Mouse (Mus musculus) heart, adult 2 months (tissue): ENCODE measurements around the gene Prrg1. TPM values are rescaled to one million over a fixed set of nuclear protein-coding genes. Genes with fewer than 3 reads are reported as not detected.

Experiments used
- DNase-seq, 2 experiments: peaks; one replicate each; pipeline ENCODE4 v3.0.0; 2021
- H3K27ac ChIP-seq: fragments of 200-600 bp; 2 replicates; pipeline ENCODE4 v1.8.1; 2022
- H3K27me3 ChIP-seq: fragments of 200-500 bp; 2 replicates; pipeline ENCODE4 v1.6.1; 2012; ENCODE audit warnings: mild to moderate bottlenecking, low read length, inconsistent platforms, mixed read lengths; ENCODE audit not compliant: control insufficient read depth, insufficient read depth
- H3K36me3 ChIP-seq: fragments of 200-500 bp; 2 replicates; pipeline ENCODE4 v1.6.1; 2012; ENCODE audit warnings: low read length, inconsistent platforms; ENCODE audit not compliant: control insufficient read depth, insufficient read depth
- H3K4me1 ChIP-seq: fragments of 200-500 bp; 2 replicates; pipeline ENCODE4 v1.6.1; 2011; ENCODE audit warnings: low read length; ENCODE audit not compliant: control insufficient read depth, insufficient read depth
- H3K4me3 ChIP-seq: fragments of 200-600 bp; 2 replicates; pipeline ENCODE4 v1.8.1; 2022
- H3K79me2 ChIP-seq: fragments of 200-500 bp; replicated peaks from 2 replicates; pipeline ENCODE4 v1.6.1; 2012; ENCODE audit warnings: mild to moderate bottlenecking, inconsistent platforms, low read length, moderate library complexity, mixed read lengths; ENCODE audit not compliant: control insufficient read depth, insufficient read depth
- H3K9ac ChIP-seq: fragments of 200-500 bp; 2 replicates; pipeline ENCODE4 v1.6.1; 2012; ENCODE audit warnings: low read depth, mild to moderate bottlenecking, control low read depth, inconsistent platforms, low read length, mixed read lengths
- CTCF ChIP-seq: fragments of 200-600 bp; IDR thresholded peaks from 2 replicates; pipeline ENCODE4 v1.8.1; 2022; ENCODE audit warnings: antibody characterized with exemption, mild to moderate bottlenecking, moderate library complexity
- EP300 ChIP-seq: fragments of 200-500 bp; IDR thresholded peaks from 2 replicates; pipeline ENCODE4 v1.6.1; 2011; ENCODE audit warnings: low read depth, low read length, control low read depth; ENCODE audit not compliant: insufficient read depth
- POLR2A ChIP-seq: fragments of 200-500 bp; IDR thresholded peaks from 2 replicates; pipeline ENCODE4 v1.6.1; 2011; ENCODE audit warnings: mild to moderate bottlenecking, low read depth, low read length, control low read depth; ENCODE audit not compliant: insufficient read depth
- WGBS: fragments of 180-500 bp; shearing (Covaris S2); methylation state at CpG from one replicate; pipeline ENCODE4 v1.1.7; 2018; 5-methylcytosine and 5-hydroxymethylcytosine counted together
- intact Hi-C: fragments of 180-260 bp; cut with DNase I; formaldehyde crosslinking; loops from one replicate; pipeline ENCODE4 v1.15.1; 2025
- long read RNA-seq: library from polyadenylated mRNA; stranded (forward); transcript quantifications from one replicate; pipeline ENCODE4 v2.0.0, GENCODE M21; 2021
- polyA plus RNA-seq: library from polyadenylated mRNA; depleted of rRNA; stranded (reverse); fragments of >200 nt; gene quantifications from 2 replicates; pipeline ENCODE4 v1.2.3, GENCODE M21; 2012; rRNA removed
- total RNA-seq, 2 experiments: library from RNA; stranded (reverse); gene quantifications; 2 replicates each; pipeline ENCODE4 v1.2.3; 2021

Gene Prrg1
- 1 to 10 TPM; 8.4 to 9.4 TPM for total RNA-seq
- 3.8 and 7.8 TPM in 2 replicates for polyA plus RNA-seq
- long read RNA-seq, partial matches to known transcripts = 0 of 4 reads
- long read RNA-seq, other reads (novel, unspliced or antisense) = 4 of 4 reads

- WGBS = 13% methylated on average over 36 of the region's 36 CpGs
- Histone ChIP-seq H3K27me3 (no peaks in the 10 kb centered on the region), H3K4me3 (peak within 1 kb of the TSS; percentile 59), H3K36me3 (no peaks in the 10 kb centered on the region), H3K9ac (peak within 1 kb of the TSS; percentile 76), H3K79me2 (no peaks in the 10 kb centered on the region), H3K27ac (peak within 1 kb of the TSS; percentile 81), H3K4me1 (no peaks in the 10 kb centered on the region; the same call in 1 of the 2 replicates)
- DNase-seq = peak; percentile 74 to 83
- peak; percentile 67 for TF ChIP-seq POLR2A
- TF ChIP-seq EP300 = 0 out of 2 replicates have a peak, but pooled peaks have one; percentile 32
- TF ChIP-seq CTCF = no peak
- intact Hi-C loops = loop anchor here (5.0 kb wide), 1 partner anchor 36 kb away; no protein-coding TSS in a partner anchor
Observed at GRCm38 (mm10) chrX:78583202-78584004, at the start of gene Prrg1. Gene Prrg1 (minus strand): TSS chrX:78583896.

- H3K27ac ChIP-seq = no peak overlapping the region
- WGBS = 60% methylated on average over 2 of the region's 2 CpGs
- H3K4me3 ChIP-seq = no peak overlapping the region
- no peak overlapping the region for H3K9ac ChIP-seq
- no peak for TF ChIP-seq EP300
- peak; percentile 38 for TF ChIP-seq CTCF
- H3K4me1 ChIP-seq = no peaks in the 10 kb centered on the region
- H3K79me2 ChIP-seq = no peaks in the 10 kb centered on the region
- H3K36me3 ChIP-seq = no peaks in the 10 kb centered on the region
- no peaks in the 10 kb centered on the region for H3K27me3 ChIP-seq
- intact Hi-C loops = no loop called here
- DNase-seq = no peak
Observed at GRCm38 (mm10) chrX:78605814-78606213, 22.1 kb upstream of the Prrg1 start.

- WGBS = 56% methylated on average over 2 of the region's 2 CpGs
- TF ChIP-seq EP300 (no peak), CTCF (no peak), POLR2A (no peak)
- no peaks in the 10 kb centered on the region for H3K27me3 ChIP-seq
- H3K4me3 ChIP-seq = no peak overlapping the region
- DNase-seq = no peak
- intact Hi-C loops = no loop called here
- H3K27ac ChIP-seq = no peak overlapping the region
- H3K79me2 ChIP-seq = no peaks in the 10 kb centered on the region
- no peaks in the 10 kb centered on the region for H3K4me1 ChIP-seq
- no peak overlapping the region for H3K9ac ChIP-seq
- no peaks in the 10 kb centered on the region for H3K36me3 ChIP-seq
Observed at GRCm38 (mm10) chrX:78593138-78593537, 9.4 kb upstream of the Prrg1 start.

GRCm38 (mm10) chrX:78582854-78583201 lies 868 bp downstream of the Prrg1 start:
- intact Hi-C loops = loop anchor here (5.0 kb wide), 1 partner anchor 36 kb away; no protein-coding TSS in a partner anchor
- 5% methylated on average over 12 of the region's 21 CpGs for WGBS
- peak overlapping the region; percentile 81 for H3K27ac ChIP-seq
- peak overlapping the region; percentile 59 for H3K4me3 ChIP-seq
- peak; percentile 59 to 69 for DNase-seq
- TF ChIP-seq CTCF (no peak), POLR2A (no peak), EP300 (no peak)
- H3K4me1 ChIP-seq = no peaks in the 10 kb centered on the region; the same call in 1 of the 2 replicates
- H3K36me3 ChIP-seq = no peaks in the 10 kb centered on the region
- peak overlapping the region; percentile 76 for H3K9ac ChIP-seq
- H3K79me2 ChIP-seq = no peaks in the 10 kb centered on the region
- H3K27me3 ChIP-seq = no peaks in the 10 kb centered on the region

GRCm38 (mm10) chrX:78563451-78563850 lies 20.2 kb downstream of the Prrg1 start:
- Histone ChIP-seq H3K27ac (no peak overlapping the region), H3K27me3 (no peaks in the 10 kb centered on the region), H3K4me1 (no peaks in the 10 kb centered on the region), H3K79me2 (no peaks in the 10 kb centered on the region), H3K36me3 (no peaks in the 10 kb centered on the region), H3K9ac (no peak overlapping the region), H3K4me3 (no peak overlapping the region)
- WGBS = 36% methylated on average over 2 of the region's 2 CpGs
- TF ChIP-seq CTCF (no peak), POLR2A (no peak), EP300 (no peak)
- no peak for DNase-seq
- intact Hi-C loops = no loop called here

GRCm38 (mm10) chrX:78553399-78553798 lies 30.3 kb downstream of the Prrg1 start:
- 67% methylated on average over 2 of the region's 2 CpGs for WGBS

More at GRCm38 (mm10) chrX:78553399-78553798, 30.3 kb downstream of the Prrg1 start:
- intact Hi-C loops = no loop called here
- Histone ChIP-seq H3K4me3 (no peak overlapping the region), H3K27ac (no peak overlapping the region), H3K79me2 (no peaks in the 10 kb centered on the region), H3K9ac (no peak overlapping the region), H3K36me3 (no peaks in the 10 kb centered on the region), H3K27me3 (no peaks in the 10 kb centered on the region), H3K4me1 (no peaks in the 10 kb centered on the region)
- TF ChIP-seq CTCF = no peak
- TF ChIP-seq POLR2A = no peak
- no peak for TF ChIP-seq EP300
- no peak for DNase-seq
